Comparison of ENCODE assay signal across 8 mouse cellular contexts in the genomic region with DNA sequence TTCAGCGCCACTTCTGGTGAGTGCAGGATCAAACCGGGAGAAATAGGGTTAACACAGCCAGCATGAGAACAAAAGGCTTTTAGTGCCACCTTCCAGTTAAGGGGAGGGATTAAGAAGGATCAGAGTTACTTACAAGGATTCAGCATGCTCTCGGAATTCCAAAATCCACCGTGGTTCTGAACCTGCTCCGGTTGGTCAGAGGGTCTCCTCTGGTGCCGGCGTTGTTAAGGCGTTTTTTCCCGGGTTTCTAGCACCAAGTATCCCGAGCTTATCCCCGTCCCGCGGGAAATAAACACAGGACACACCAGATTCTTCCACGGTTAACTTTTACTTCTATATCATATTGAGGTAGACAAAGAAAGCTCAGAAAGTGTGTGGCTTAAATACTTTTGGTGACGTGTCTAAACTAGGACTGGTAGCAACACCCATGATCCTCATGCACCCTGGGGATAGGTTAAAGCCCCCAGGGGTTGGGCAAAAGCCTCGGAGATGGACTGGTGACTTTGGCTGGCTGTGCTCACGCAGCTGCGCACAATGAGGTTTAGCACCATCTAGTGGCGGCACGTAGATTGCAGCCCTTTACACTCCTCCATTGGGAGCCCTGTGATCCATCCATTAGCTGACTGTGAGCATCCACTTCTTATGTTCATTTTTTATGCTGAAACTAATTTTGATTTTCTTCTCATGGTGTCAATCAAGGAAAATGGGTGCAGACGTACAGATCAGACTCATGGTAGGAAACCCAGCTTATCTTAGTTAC. TPM values are rescaled to one million over a fixed set of nuclear protein-coding genes. Genes with fewer than 3 reads are reported as not detected.
DNase-seq lines count a peak whose midpoint lies in the region; ATAC-seq and TF ChIP-seq lines count a peak whose summit lies in the region.
"Not testable (repeated sequence)": the region's sequence is repeated elsewhere in the genome, so short reads cannot be mapped to it uniquely, and the experiment has no call there.

No protein-coding gene starts in this region.

- TF ChIP-seq CTCF in heart, adult 2 months (IDR thresholded peaks at IDR 0.05), result peak; percentile 64
- peak; percentile 64 for TF ChIP-seq CTCF in lung, postnatal 0 days (IDR thresholded peaks at IDR 0.05)

- not testable (repeated sequence) for TF ChIP-seq EP300 in heart, adult 2 months (IDR thresholded peaks at IDR 0.05; ENCODE audit: insufficient read depth, low read depth, low read length); lung, postnatal 0 days (IDR thresholded peaks at IDR 0.05)

- H3K79me2 ChIP-seq in heart, adult 2 months (replicated peaks; ENCODE audit: control insufficient read depth, insufficient read depth, low read length), result not testable (repeated sequence)

- H3K27me3 ChIP-seq in embryonic facial prominence, embryonic 14.5 days (replicated peaks; ENCODE audit: control insufficient read depth, insufficient read depth, low read length); heart, adult 2 months (ENCODE audit: control insufficient read depth, insufficient read depth, low read length); intestine, embryonic 15.5 days (replicated peaks); lung, postnatal 0 days (replicated peaks; ENCODE audit: insufficient read depth, low read length): not testable (repeated sequence)

- WGBS in embryonic facial prominence, embryonic 14.5 days, result 16% methylated on average over 17 of the region's 21 CpGs
- 12% methylated on average over 20 of the region's 21 CpGs for WGBS in heart, adult 2 months
- 14% methylated on average over 20 of the region's 21 CpGs for WGBS in intestine, embryonic 15.5 days
- 14% methylated on average over 18 of the region's 21 CpGs for WGBS in lung, postnatal 0 days

- not testable (repeated sequence) for TF ChIP-seq POLR2A in heart, adult 2 months (IDR thresholded peaks at IDR 0.05; ENCODE audit: insufficient read depth, low read depth, low read length)

- H3K36me3 ChIP-seq in embryonic facial prominence, embryonic 14.5 days (ENCODE audit: control insufficient read depth, insufficient read depth, low read length); heart, adult 2 months (ENCODE audit: control insufficient read depth, insufficient read depth, low read length); intestine, embryonic 15.5 days; lung, postnatal 0 days (ENCODE audit: insufficient read depth, low read length): not testable (repeated sequence)

- H3K9ac ChIP-seq in embryonic facial prominence, embryonic 14.5 days (ENCODE audit: low read depth, low read length), result 0 out of 2 replicates have a peak overlapping the region, but pooled peaks have one; percentile 42
- not testable (repeated sequence) for H3K9ac ChIP-seq in heart, adult 2 months (ENCODE audit: low read depth, low read length); intestine, embryonic 15.5 days; lung, postnatal 0 days (replicated peaks; ENCODE audit: low read depth)

- H3K4me1 ChIP-seq in embryonic facial prominence, embryonic 14.5 days (ENCODE audit: control insufficient read depth, insufficient read depth, low read length); heart, adult 2 months (ENCODE audit: control insufficient read depth, insufficient read depth, low read length); intestine, embryonic 15.5 days (replicated peaks); lung, postnatal 0 days (ENCODE audit: insufficient read depth, low read depth, low read length): not testable (repeated sequence)

- H3K9me3 ChIP-seq in embryonic facial prominence, embryonic 14.5 days (ENCODE audit: control insufficient read depth, low read length); intestine, embryonic 15.5 days; lung, postnatal 0 days (ENCODE audit: low read length): not testable (repeated sequence)

- peak overlapping the region; percentile 34; the same call in 1 of the 2 replicates for H3K4me2 ChIP-seq in embryonic facial prominence, embryonic 14.5 days (ENCODE audit: low read depth, low read length)
- peak overlapping the region; percentile 40; the same call in 1 of the 2 replicates for H3K4me2 ChIP-seq in intestine, embryonic 15.5 days (replicated peaks)
- peak overlapping the region; percentile 27; the same call in 1 of the 2 replicates for H3K4me2 ChIP-seq in lung, postnatal 0 days (replicated peaks; ENCODE audit: low read depth, low read length)

- intact Hi-C loops in heart, adult 2 months (cut with DNase I), result not testable (repeated sequence)

- DNase-seq in adrenal gland, adult 2 months, result peak; percentile 70
- not testable (repeated sequence) for DNase-seq in embryonic facial prominence, embryonic 14.5 days (ENCODE audit: low spot score)
- peak; percentile 59 to 68 for DNase-seq in heart, adult 2 months
- peak; percentile 36 for DNase-seq in left cerebral cortex, adult 11 months (ENCODE audit: low spot score)
- DNase-seq in lung, postnatal 0 days (ENCODE audit: low spot score), result peak; percentile 18
- DNase-seq in ovary, postnatal 14 days (ENCODE audit: low spot score), result peak; percentile 45
- peak; percentile 30 to 37 for DNase-seq in thymus, postnatal 36 days

- ATAC-seq in embryonic facial prominence, embryonic 14.5 days (ENCODE audit: low read depth), result peak; percentile 92
- ATAC-seq in intestine, embryonic 15.5 days, result peak; percentile 95
- peak; percentile 87 for ATAC-seq in lung, postnatal 0 days

- not testable (repeated sequence) for H3K27ac ChIP-seq in embryonic facial prominence, embryonic 14.5 days (replicated peaks; ENCODE audit: low read depth, low read length); intestine, embryonic 15.5 days; lung, postnatal 0 days (ENCODE audit: low read length)
- H3K27ac ChIP-seq in heart, adult 2 months, result peak overlapping the region; percentile 45; the same call in 1 of the 2 replicates

- peak overlapping the region; percentile 29 for H3K4me3 ChIP-seq in embryonic facial prominence, embryonic 14.5 days (ENCODE audit: low read depth, low read length)
- peak overlapping the region; percentile 29 for H3K4me3 ChIP-seq in heart, adult 2 months
- H3K4me3 ChIP-seq in intestine, embryonic 15.5 days (replicated peaks), result peak overlapping the region; percentile 31
- 0 out of 2 replicates have a peak overlapping the region, but pooled peaks have one; percentile 17 for H3K4me3 ChIP-seq in lung, postnatal 0 days (ENCODE audit: low read depth, low read length)

RNA-seq across cellular contexts. Expression of gene Scgb2a2, which starts 10.6 kb away (rescaled TPM):
- not detected for total RNA-seq in adrenal gland, adult 2 months (2021)
- not detected in 2 replicates for polyA plus RNA-seq in adrenal gland, adult 2 months (2012; rRNA removed)
- polyA plus RNA-seq in embryonic facial prominence, embryonic 14.5 days (2014; fragmentation: Nextera tagmentation; extraction: Ambion mirVana), result not detected in 2 replicates
- not detected for total RNA-seq in heart, adult 2 months (2021)
- polyA plus RNA-seq in heart, adult 2 months (2012; rRNA removed), result not detected in 2 replicates
- polyA plus RNA-seq in intestine, embryonic 15.5 days (2015; fragmentation: Nextera tagmentation; extraction: Ambion mirVana), result not detected in 2 replicates
- polyA plus RNA-seq in lung, postnatal 0 days (2015; fragmentation: Nextera tagmentation; extraction: Ambion mirVana), result not detected in 2 replicates
